Mouse (Mus musculus) intestine, postnatal 0 days (tissue): ENCODE results near the gene Fam193b. TPM values are rescaled to one million over a fixed set of nuclear protein-coding genes. Genes with fewer than 3 reads are reported as not detected.

Experiments
- ATAC-seq: fragments of 200-750 bp; cut with Nextera tagmentation; 2 replicates; pipeline ENCODE4 v1.8.0; 2017; ENCODE audit warnings: mild to moderate bottlenecking, moderate TSS enrichment, moderate library complexity
- H3K27ac ChIP-seq: fragments of 300-500 bp; sonication (generic); 2 replicates; pipeline ENCODE4 v1.5.1; 2014; ENCODE audit warnings: mild to moderate bottlenecking, low read depth, low read length, moderate library complexity
- H3K27me3 ChIP-seq: fragments of 300-500 bp; sonication (generic); replicated peaks from 2 replicates; pipeline ENCODE4 v1.6.1; 2014; ENCODE audit warnings: low read length, mixed read lengths; ENCODE audit not compliant: control insufficient read depth, insufficient read depth
- H3K36me3 ChIP-seq: fragments of 300-500 bp; sonication (generic); 2 replicates; pipeline ENCODE4 v1.6.1; 2014; ENCODE audit warnings: mild to moderate bottlenecking, moderate library complexity; ENCODE audit not compliant: control insufficient read depth, insufficient read depth
- H3K4me1 ChIP-seq: fragments of 300-500 bp; sonication (generic); replicated peaks from 2 replicates; pipeline ENCODE4 v1.6.1; 2014; ENCODE audit warnings: antibody characterized with exemption, low read length, mixed read lengths; ENCODE audit not compliant: control insufficient read depth, insufficient read depth
- H3K4me2 ChIP-seq: fragments of 300-500 bp; sonication (generic); replicated peaks from 2 replicates; pipeline ENCODE4 v1.6.1; 2014; ENCODE audit warnings: low read depth, mild to moderate bottlenecking, moderate library complexity
- H3K4me3 ChIP-seq: fragments of 300-500 bp; sonication (generic); 2 replicates; pipeline ENCODE4 v1.5.1; 2014; ENCODE audit warnings: low read depth, low read length
- H3K9ac ChIP-seq: fragments of 300-500 bp; sonication (generic); 2 replicates; pipeline ENCODE4 v1.6.1; 2014; ENCODE audit warnings: mild to moderate bottlenecking, low read depth, low read length
- H3K9me3 ChIP-seq: fragments of 300-500 bp; sonication (generic); 2 replicates; pipeline ENCODE4 v1.6.1; 2016; ENCODE audit warnings: mixed run types; ENCODE audit not compliant: control insufficient read depth
- CTCF ChIP-seq: sonication (generic); IDR thresholded peaks from 2 replicates; pipeline ENCODE4 v1.5.1; 2016; ENCODE audit warnings: low read depth, mild to moderate bottlenecking, control low read depth, antibody characterized with exemption, moderate library complexity
- WGBS: fragments of 180-500 bp; shearing (Covaris S2); extraction: QIAGEN DNeasy Blood & Tissue Kit; methylation state at CpG from one replicate; pipeline ENCODE4 v1.1.7; 2014; 5-methylcytosine and 5-hydroxymethylcytosine counted together
- polyA plus RNA-seq: library from polyadenylated mRNA; unstranded; fragments of >200 nt; fragmentation: Nextera tagmentation; extraction: Ambion mirVana; gene quantifications from 2 replicates; pipeline ENCODE4 v1.2.1, GENCODE M21; 2015

The Fam193b gene
- polyA plus RNA-seq, 1 experiment from 2014 or later: 10.3 TPM

DNA sequence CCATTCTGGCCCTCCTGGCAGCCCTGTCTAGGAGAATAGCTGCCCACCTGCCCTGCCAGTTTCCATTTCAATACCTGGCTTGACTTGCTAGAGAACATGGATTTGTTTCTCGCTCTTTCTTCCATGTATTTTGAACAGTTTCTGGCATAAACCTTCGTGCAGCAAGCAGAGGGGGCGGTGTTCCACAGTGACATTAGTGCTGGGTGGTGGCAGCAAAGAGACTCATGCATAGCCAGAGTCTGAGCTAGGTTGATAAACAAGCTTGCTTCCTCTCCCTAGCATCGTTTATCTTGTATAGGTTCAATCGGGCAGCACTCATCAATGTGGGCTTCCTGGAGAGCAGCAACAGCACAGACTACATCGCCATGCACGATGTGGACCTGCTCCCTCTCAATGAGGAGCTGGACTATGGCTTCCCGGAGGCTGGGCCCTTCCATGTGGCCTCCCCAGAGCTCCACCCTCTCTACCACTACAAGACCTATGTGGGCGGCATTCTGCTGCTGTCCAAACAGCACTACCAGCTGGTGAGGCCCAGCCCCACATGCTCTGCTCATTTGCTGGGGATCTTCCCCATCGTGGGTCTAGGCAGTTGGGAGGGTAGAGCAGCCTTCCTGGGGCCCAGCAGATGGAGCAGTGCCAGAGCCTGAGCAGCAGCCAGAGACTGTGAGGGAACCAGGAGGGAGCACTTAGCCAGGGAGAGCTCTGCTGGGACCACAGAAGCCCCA, 36.1 kb upstream of the Fam193b start:
- no peak for TF ChIP-seq CTCF
- Histone ChIP-seq H3K9ac (no peak overlapping the region), H3K4me3 (no peak overlapping the region), H3K36me3 (peaks cover 53% of the 10 kb centered on the region), H3K9me3 (no peaks in the 10 kb centered on the region), H3K4me2 (no peak overlapping the region), H3K27ac (no peak overlapping the region), H3K27me3 (no peaks in the 10 kb centered on the region), H3K4me1 (no peaks in the 10 kb centered on the region)
- 80% methylated on average over 10 of the region's 10 CpGs for WGBS
- ATAC-seq: no peak

DNA sequence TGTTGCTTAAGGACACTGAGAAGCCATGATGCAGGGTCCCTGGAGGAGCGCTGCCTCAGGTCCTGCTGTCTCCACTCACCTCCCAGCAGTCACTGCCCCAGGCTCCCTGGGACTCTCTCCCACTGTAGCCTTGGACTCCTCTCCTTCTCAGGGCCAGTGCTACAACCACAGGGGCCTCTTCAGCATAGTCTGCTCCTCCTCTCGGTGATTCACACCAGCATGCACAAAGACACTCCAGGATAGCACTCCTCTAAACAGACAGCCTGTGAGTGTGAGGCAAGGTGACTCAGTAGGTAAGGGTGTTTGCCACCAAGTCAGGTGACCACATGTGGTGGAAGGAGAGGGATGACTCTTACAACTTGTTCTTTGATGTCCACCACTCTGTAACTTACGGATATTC, 33.7 kb upstream of the Fam193b start:
- WGBS: 90% methylated on average over 3 of the region's 3 CpGs
- no peaks in the 10 kb centered on the region for H3K9me3 ChIP-seq
- H3K27ac ChIP-seq: no peak overlapping the region
- H3K27me3 ChIP-seq: no peaks in the 10 kb centered on the region
- no peak overlapping the region for H3K4me3 ChIP-seq
- no peak for TF ChIP-seq CTCF
- peaks cover 43% of the 10 kb centered on the region for H3K36me3 ChIP-seq
- no peak overlapping the region for H3K4me2 ChIP-seq
- H3K4me1 ChIP-seq: no peaks in the 10 kb centered on the region; the same call in 1 of the 2 replicates
- H3K9ac ChIP-seq: no peak overlapping the region
- no peak for ATAC-seq

- Histone ChIP-seq H3K9ac (no peak overlapping the region), H3K4me1 (no peaks in the 10 kb centered on the region; the same call in 1 of the 2 replicates), H3K27me3 (no peaks in the 10 kb centered on the region), H3K9me3 (no peaks in the 10 kb centered on the region), H3K4me3 (no peak overlapping the region), H3K4me2 (peak overlapping the region; percentile 73; the same call in 1 of the 2 replicates), H3K36me3 (peaks cover 26% of the 10 kb centered on the region), H3K27ac (no peak overlapping the region)
- no peak for ATAC-seq
- WGBS: 4% methylated on average over 3 of the region's 3 CpGs
- TF ChIP-seq CTCF: peak; percentile 89
Observed at GRCm38 (mm10) chr13:55601611-55602010, 30.7 kb upstream of the Fam193b start.

DNA sequence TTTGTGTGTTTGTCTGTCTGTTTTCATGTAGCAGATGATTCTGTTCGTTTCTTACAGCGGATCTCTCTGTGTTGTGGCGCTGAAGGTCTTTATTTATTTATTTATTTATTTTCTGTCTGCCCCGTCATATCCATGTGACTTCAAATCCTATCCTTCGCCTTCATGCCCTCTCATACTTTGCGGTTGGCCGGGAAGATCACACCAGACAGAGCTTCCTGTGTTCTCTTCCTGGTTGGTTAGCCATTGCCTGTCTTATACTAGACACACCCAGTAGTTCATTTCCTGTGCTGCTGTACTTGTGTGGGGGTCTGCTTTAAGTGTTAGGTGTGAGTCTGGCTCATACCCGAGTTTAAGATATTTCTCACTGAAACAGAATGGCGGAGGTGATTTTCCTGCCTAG, 29.7 kb upstream of the Fam193b start:
- H3K4me1 ChIP-seq: no peaks in the 10 kb centered on the region; the same call in 1 of the 2 replicates
- no peak for TF ChIP-seq CTCF
- ATAC-seq: no peak; the same call in 1 of the 2 replicates

GRCm38 (mm10) chr13:55599566-55600540, 28.9 kb upstream of the Fam193b start, which contains the start of gene B4galt7:
B4galt7 (plus strand) TSS chr13:55599896.
- TF ChIP-seq CTCF: no peak
- peak within 1 kb of the TSS; percentile 66; the same call in 1 of the 2 replicates for H3K27ac ChIP-seq
- no peaks in the 10 kb centered on the region for H3K27me3 ChIP-seq
- no peaks in the 10 kb centered on the region for H3K9me3 ChIP-seq
- ATAC-seq: peak; percentile 80
- H3K9ac ChIP-seq: peak within 1 kb of the TSS; percentile 86
- no peaks in the 10 kb centered on the region; the same call in 1 of the 2 replicates for H3K4me1 ChIP-seq
- peak within 1 kb of the TSS; percentile 93 for H3K4me3 ChIP-seq
- peak within 1 kb of the TSS; percentile 73 for H3K4me2 ChIP-seq
- H3K36me3 ChIP-seq: peaks cover 41% of the 10 kb centered on the region
- 7% methylated on average over 51 of the region's 51 CpGs for WGBS

More for the DNA sequence above, 29.7 kb upstream of the Fam193b start:
- H3K27me3 ChIP-seq: no peaks in the 10 kb centered on the region
- 0 out of 2 replicates have a peak overlapping the region, but pooled peaks have one; percentile 66 for H3K27ac ChIP-seq
- no peaks in the 10 kb centered on the region for H3K9me3 ChIP-seq
- peak overlapping the region; percentile 86 for H3K9ac ChIP-seq
- peak overlapping the region; percentile 73 for H3K4me2 ChIP-seq
- peaks cover 34% of the 10 kb centered on the region for H3K36me3 ChIP-seq
- WGBS: 14% methylated on average over 9 of the region's 9 CpGs
- peak overlapping the region; percentile 93 for H3K4me3 ChIP-seq

GRCm38 (mm10) chr13:55596802-55597201, 25.9 kb upstream of the Fam193b start:
- no peak overlapping the region for H3K9ac ChIP-seq
- no peak overlapping the region for H3K27ac ChIP-seq
- WGBS: 98% methylated on average over 12 of the region's 12 CpGs
- no peaks in the 10 kb centered on the region for H3K27me3 ChIP-seq
- peaks cover 33% of the 10 kb centered on the region for H3K36me3 ChIP-seq
- no peak for ATAC-seq
- no peak overlapping the region for H3K4me2 ChIP-seq
- no peaks in the 10 kb centered on the region; the same call in 1 of the 2 replicates for H3K4me1 ChIP-seq
- no peak overlapping the region for H3K4me3 ChIP-seq
- no peaks in the 10 kb centered on the region for H3K9me3 ChIP-seq
- TF ChIP-seq CTCF: no peak
